Mouse (Mus musculus) neural tube, embryonic 11.5 days (tissue): ENCODE measurements around the gene Hpd. TPM values are rescaled to one million over a fixed set of nuclear protein-coding genes. Genes with fewer than 3 reads are reported as not detected.
A peak's percentile ranks its signal among the peaks of the same experiment; 100 is the strongest.

Experiments used
- ATAC-seq: fragments of 200-750 bp; cut with Nextera tagmentation; 2 replicates; pipeline ENCODE4 v1.8.0; 2017; ENCODE audit warnings: moderate number of reproducible peaks, mild to moderate bottlenecking, moderate TSS enrichment, moderate library complexity; ENCODE audit not compliant: insufficient read depth, low FRiP score, low TSS enrichment
- DNase-seq: peaks from one replicate; pipeline ENCODE4 v3.0.0-alpha.2; 2015; ENCODE audit warnings: low spot score
- H3K27ac ChIP-seq: fragments of 300-500 bp; sonication (generic); 2 replicates; pipeline ENCODE4 v1.5.1; 2014; ENCODE audit warnings: low read depth, mild to moderate bottlenecking, low read length
- H3K27me3 ChIP-seq: fragments of 300-500 bp; sonication (generic); 2 replicates; pipeline ENCODE4 v1.6.1; 2014; ENCODE audit warnings: mild to moderate bottlenecking, low read length, mixed read lengths; ENCODE audit not compliant: control insufficient read depth, insufficient read depth
- H3K36me3 ChIP-seq: fragments of 300-500 bp; sonication (generic); 2 replicates; pipeline ENCODE4 v1.6.1; 2014; ENCODE audit warnings: mild to moderate bottlenecking, low read length, moderate library complexity, mixed read lengths; ENCODE audit not compliant: control insufficient read depth, insufficient read depth
- H3K4me1 ChIP-seq: fragments of 300-500 bp; sonication (generic); 2 replicates; pipeline ENCODE4 v1.6.1; 2014; ENCODE audit warnings: low read length, mixed read lengths; ENCODE audit not compliant: control insufficient read depth, insufficient read depth
- H3K4me2 ChIP-seq: fragments of 300-500 bp; sonication (generic); 2 replicates; pipeline ENCODE4 v1.6.1; 2014; ENCODE audit warnings: low read depth, mild to moderate bottlenecking, moderate library complexity
- H3K4me3 ChIP-seq: fragments of 300-500 bp; sonication (generic); 2 replicates; pipeline ENCODE4 v1.5.1; 2014; ENCODE audit warnings: low read depth, low read length
- H3K9ac ChIP-seq: fragments of 300-500 bp; sonication (generic); 2 replicates; pipeline ENCODE4 v1.6.1; 2014; ENCODE audit warnings: mild to moderate bottlenecking, low read length
- H3K9me3 ChIP-seq: fragments of 300-500 bp; sonication (generic); 2 replicates; pipeline ENCODE4 v1.6.1; 2016; ENCODE audit warnings: low read length; ENCODE audit not compliant: control insufficient read depth
- WGBS: fragments of 180-500 bp; shearing (Covaris S2); extraction: QIAGEN DNeasy Blood & Tissue Kit; methylation state at CpG from one replicate; pipeline ENCODE4 v1.1.7; 2014; 5-methylcytosine and 5-hydroxymethylcytosine counted together
- polyA plus RNA-seq: library from polyadenylated mRNA; unstranded; fragments of >200 nt; fragmentation: Nextera tagmentation; extraction: Ambion mirVana; gene quantifications from 2 replicates; pipeline ENCODE4 v1.2.1, GENCODE M21; 2014

The Hpd gene
- polyA plus RNA-seq, 1 experiment from 2014 or later = not detected

DNA sequence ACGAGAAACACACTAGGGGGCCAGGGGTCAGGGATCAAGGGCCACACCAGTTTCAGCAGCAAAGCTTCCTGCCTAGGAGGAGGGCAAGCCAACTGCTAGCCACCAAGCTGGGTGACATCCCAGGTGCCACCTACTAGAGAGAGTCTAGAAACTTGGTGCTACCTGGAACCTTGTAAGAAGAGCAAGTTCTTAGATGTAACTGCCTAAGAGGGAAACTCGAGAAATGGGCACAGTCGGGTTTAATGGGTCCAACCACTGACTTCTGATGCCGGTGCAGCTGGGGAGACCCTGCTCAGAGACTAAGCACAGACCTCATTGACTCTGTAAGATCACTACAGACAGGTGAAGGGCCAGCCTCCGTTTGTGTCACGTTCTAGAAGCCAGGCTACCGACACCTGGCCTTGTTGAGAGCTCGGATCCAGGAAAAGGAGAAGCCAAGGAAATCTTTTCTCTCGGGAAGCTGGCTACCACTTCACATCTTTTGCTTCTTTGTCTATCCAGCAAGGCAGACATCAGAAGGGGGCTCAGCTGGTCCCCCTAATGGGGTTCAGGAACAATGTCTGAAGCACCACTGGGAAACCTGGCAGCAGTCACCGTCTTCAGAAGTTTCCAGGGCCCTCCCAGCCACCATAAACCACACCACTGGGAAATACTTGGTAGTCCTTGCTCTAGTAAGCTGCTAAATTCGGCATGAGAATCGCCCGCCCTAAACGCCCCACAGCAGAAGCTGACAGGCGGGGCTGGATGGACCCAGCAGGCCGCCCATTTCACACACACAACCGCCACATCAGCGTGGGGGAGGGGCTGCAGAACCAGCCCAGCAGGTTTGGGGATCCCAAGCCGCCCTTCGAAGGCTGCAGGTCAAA lies 45.2 kb downstream of the Hpd start:
- DNase-seq (peak; percentile 81), ATAC-seq (no peak)
- Histone ChIP-seq H3K9me3 (no peaks in the 10 kb centered on the region), H3K27me3 (no peaks in the 10 kb centered on the region), H3K27ac (peak overlapping the region; percentile 100), H3K36me3 (peaks cover 4% of the 10 kb centered on the region), H3K4me2 (peak overlapping the region; percentile 100), H3K4me1 (peaks cover 45% of the 10 kb centered on the region), H3K4me3 (peak overlapping the region; percentile 84), H3K9ac (peak overlapping the region; percentile 100)
- 1% methylated on average over 20 of the region's 20 CpGs for WGBS

DNA sequence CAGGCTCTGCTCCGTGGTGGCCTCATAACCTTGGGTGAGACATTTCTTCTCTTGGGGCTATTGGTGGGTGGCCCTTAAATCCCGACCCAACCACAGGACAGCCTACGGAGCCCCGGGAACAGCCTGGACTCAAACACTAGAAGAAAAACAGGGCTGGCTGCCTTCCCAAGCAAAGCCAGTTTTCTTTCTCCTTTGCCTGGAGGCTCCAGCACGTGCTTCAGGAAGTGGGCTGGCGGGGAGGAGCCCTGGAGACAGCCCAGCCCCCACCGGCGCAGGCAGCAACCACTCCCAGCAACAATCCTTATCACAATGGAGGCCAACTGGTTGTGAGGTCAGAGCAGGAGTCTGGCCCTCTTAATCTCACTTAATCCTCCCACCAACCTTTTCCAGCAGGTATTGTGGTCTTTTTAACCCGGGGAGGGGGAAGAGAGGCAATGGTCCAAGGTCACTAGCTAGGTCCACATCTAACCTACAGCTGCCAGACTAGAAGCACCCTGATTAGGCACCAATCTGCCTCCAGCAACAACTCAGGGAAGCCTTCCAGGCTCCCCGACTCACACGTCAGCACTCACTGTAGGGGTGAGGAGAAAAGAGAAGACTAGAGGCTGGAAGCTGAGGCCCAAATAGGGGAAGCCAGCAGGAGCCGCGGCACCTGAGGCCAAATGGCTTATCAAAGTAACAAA lies 46.0 kb downstream of the Hpd start:
- Histone ChIP-seq H3K4me1 (peaks cover 50% of the 10 kb centered on the region), H3K9ac (peak overlapping the region; percentile 100), H3K27me3 (no peaks in the 10 kb centered on the region), H3K27ac (peak overlapping the region; percentile 100), H3K4me3 (peak overlapping the region; percentile 84), H3K36me3 (peaks cover 4% of the 10 kb centered on the region), H3K9me3 (no peaks in the 10 kb centered on the region), H3K4me2 (peak overlapping the region; percentile 100)
- DNase-seq = peak; percentile 79
- under 1% methylated on average over 13 of the region's 13 CpGs for WGBS
- no peak for ATAC-seq

DNA sequence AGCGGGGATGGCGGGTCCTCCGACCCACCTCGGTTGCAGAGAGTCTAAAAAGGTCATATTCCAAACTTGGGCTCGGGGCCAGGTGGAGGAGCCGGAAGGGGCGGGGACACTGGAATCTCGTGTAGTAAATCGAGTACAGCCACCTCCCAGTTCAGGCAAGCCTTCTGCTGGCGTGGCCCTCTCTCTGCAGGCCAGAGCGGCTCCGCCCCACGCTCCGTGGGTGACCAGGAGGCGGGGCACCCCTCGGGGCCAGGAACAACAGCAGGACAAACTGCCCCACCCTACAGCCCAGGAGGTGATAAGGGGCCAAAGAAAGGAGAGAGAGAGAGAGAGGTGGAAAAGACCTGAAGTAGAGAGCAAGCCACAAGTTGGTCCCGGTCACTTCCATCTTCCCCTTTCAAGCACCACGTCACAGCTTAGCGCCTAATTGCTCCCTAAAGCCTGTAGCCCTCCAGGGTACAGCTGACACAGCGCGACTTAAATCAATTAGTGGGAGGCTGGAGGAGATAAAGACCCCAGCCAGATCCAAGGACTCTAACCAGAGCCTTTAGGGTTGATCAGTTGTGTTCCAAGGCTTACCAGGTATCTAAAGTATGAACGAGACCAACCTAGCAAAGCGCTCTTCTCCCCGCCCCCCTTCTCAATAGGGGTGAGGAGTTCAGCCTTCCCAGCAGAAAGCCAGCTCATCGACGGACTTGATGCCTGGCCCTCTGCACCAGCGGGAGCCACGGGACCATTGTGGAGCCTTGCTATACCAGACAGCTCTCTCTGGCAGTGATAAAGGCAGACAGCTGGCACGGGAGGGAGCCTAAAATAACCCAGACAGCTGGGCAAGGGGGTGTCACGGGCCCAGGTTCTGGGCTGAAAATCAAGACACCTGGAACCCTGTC lies 46.8 kb downstream of the Hpd start:
- no peaks in the 10 kb centered on the region for H3K27me3 ChIP-seq
- ATAC-seq (no peak), DNase-seq (peak; percentile 63)
- 2% methylated on average over 30 of the region's 30 CpGs for WGBS
- H3K9ac ChIP-seq = peak overlapping the region; percentile 100
- peaks cover 4% of the 10 kb centered on the region for H3K36me3 ChIP-seq
- H3K4me2 ChIP-seq = peak overlapping the region; percentile 100
- peak overlapping the region; percentile 84 for H3K4me3 ChIP-seq
- H3K9me3 ChIP-seq = no peaks in the 10 kb centered on the region
- H3K27ac ChIP-seq = peak overlapping the region; percentile 100
- H3K4me1 ChIP-seq = peaks cover 50% of the 10 kb centered on the region

- no peaks in the 10 kb centered on the region for H3K27me3 ChIP-seq
- peak overlapping the region; percentile 100 for H3K9ac ChIP-seq
- H3K4me3 ChIP-seq = peak overlapping the region; percentile 84
- peaks cover 4% of the 10 kb centered on the region for H3K36me3 ChIP-seq
- peak overlapping the region; percentile 100 for H3K4me2 ChIP-seq
- 19% methylated on average over 8 of the region's 8 CpGs for WGBS
- DNase-seq (no peak), ATAC-seq (no peak)
- H3K27ac ChIP-seq = peak overlapping the region; percentile 100
- no peaks in the 10 kb centered on the region for H3K9me3 ChIP-seq
- H3K4me1 ChIP-seq = peaks cover 50% of the 10 kb centered on the region
Observed at GRCm38 (mm10) chr5:123134875-123135382, 47.6 kb downstream of the Hpd start.

- WGBS = 20% methylated on average over 13 of the region's 13 CpGs
Observed at GRCm38 (mm10) chr5:123134186-123134874, 48.2 kb downstream of the Hpd start.

DNA sequence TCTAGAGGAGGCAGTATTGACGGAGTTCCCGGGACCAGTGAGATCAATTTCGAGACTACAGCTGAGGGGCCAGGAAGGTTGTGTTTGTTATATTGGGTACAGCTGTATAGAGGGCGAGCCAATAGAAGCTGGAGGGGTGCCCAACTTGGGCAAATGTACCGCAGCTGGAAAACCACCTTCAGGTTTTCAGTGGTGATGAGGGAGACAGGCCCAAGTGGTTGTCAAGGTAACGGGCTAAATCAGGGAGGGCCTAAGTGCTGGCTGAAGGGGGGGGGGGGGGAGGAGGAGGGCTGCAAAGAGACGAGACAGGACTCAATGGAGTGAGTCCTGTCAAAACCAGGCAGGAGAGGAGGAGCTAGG lies 48.8 kb downstream of the Hpd start:
- 22% methylated on average over 7 of the region's 7 CpGs for WGBS
- Histone ChIP-seq H3K4me1 (peaks cover 50% of the 10 kb centered on the region), H3K4me3 (no peak overlapping the region; the same call in 1 of the 2 replicates), H3K9ac (no peak overlapping the region), H3K27ac (peak overlapping the region; percentile 0; the same call in 1 of the 2 replicates), H3K27me3 (no peaks in the 10 kb centered on the region), H3K36me3 (peaks cover 4% of the 10 kb centered on the region), H3K4me2 (peak overlapping the region; percentile 100), H3K9me3 (no peaks in the 10 kb centered on the region)
- DNase-seq (no peak), ATAC-seq (no peak)

More at GRCm38 (mm10) chr5:123134186-123134874, 48.2 kb downstream of the Hpd start:
- DNase-seq (no peak), ATAC-seq (no peak)
- H3K4me2 ChIP-seq = peak overlapping the region; percentile 100
- H3K4me3 ChIP-seq = peak overlapping the region; percentile 84
- H3K36me3 ChIP-seq = peaks cover 4% of the 10 kb centered on the region
- no peaks in the 10 kb centered on the region for H3K27me3 ChIP-seq
- peak overlapping the region; percentile 58; the same call in 1 of the 2 replicates for H3K27ac ChIP-seq
- H3K4me1 ChIP-seq = peaks cover 50% of the 10 kb centered on the region
- no peaks in the 10 kb centered on the region for H3K9me3 ChIP-seq
- H3K9ac ChIP-seq = peak overlapping the region; percentile 41

GRCm38 (mm10) chr5:123133083-123133783 lies 49.3 kb downstream of the Hpd start:
- no peak overlapping the region for H3K9ac ChIP-seq
- H3K4me2 ChIP-seq = peak overlapping the region; percentile 100
- ATAC-seq = no peak
- no peaks in the 10 kb centered on the region for H3K27me3 ChIP-seq
- peak overlapping the region; percentile 0; the same call in 1 of the 2 replicates for H3K27ac ChIP-seq
- H3K36me3 ChIP-seq = peaks cover 4% of the 10 kb centered on the region
- peaks cover 50% of the 10 kb centered on the region for H3K4me1 ChIP-seq
- H3K9me3 ChIP-seq = no peaks in the 10 kb centered on the region
- 20% methylated on average over 18 of the region's 18 CpGs for WGBS
- DNase-seq = peak; percentile 90
- no peak overlapping the region; the same call in 1 of the 2 replicates for H3K4me3 ChIP-seq
